Mouse (Mus musculus) C2C12 (cell line): ENCODE measurements at regions not wholly inside any gene's neighbourhood (a gene's known extent, or its start where the extent isn't known, plus 50 kb on each side); places are given as distances from the start of the nearest gene placed in this dataset.

Source experiments
- CEBPB ChIP-seq: IDR thresholded peaks from one replicate; pipeline ENCODE4 v1.6.1; 2011; ENCODE audit warnings: low read depth, mild to moderate bottlenecking, control low read depth, moderate library complexity
- CTCF ChIP-seq: IDR thresholded peaks from one replicate; pipeline ENCODE4 v1.5.1; 2011; ENCODE audit not compliant: control insufficient read depth, insufficient read depth, insufficient read length
- FOSL1 ChIP-seq: IDR thresholded peaks from one replicate; pipeline ENCODE4 v1.8.0; 2011; ENCODE audit warnings: mild to moderate bottlenecking, low read length; ENCODE audit not compliant: poor library complexity, insufficient read depth, severe bottlenecking
- MAX ChIP-seq: IDR thresholded peaks from one replicate; pipeline ENCODE4 v1.6.1; 2011; ENCODE audit warnings: mild to moderate bottlenecking, control low read depth
- MYOD1 ChIP-seq: IDR thresholded peaks from one replicate; pipeline ENCODE4 v1.6.1; 2011; ENCODE audit warnings: low read depth; ENCODE audit not compliant: control insufficient read depth, insufficient read length
- MYOG ChIP-seq: IDR thresholded peaks from one replicate; pipeline ENCODE4 v1.6.1; 2011; ENCODE audit not compliant: control insufficient read depth, insufficient read length; ENCODE audit errors: extremely low read depth
- USF1 ChIP-seq: IDR thresholded peaks from one replicate; pipeline ENCODE4 v1.6.1; 2011; ENCODE audit warnings: low read depth, mild to moderate bottlenecking, control low read depth, moderate library complexity

DNA sequence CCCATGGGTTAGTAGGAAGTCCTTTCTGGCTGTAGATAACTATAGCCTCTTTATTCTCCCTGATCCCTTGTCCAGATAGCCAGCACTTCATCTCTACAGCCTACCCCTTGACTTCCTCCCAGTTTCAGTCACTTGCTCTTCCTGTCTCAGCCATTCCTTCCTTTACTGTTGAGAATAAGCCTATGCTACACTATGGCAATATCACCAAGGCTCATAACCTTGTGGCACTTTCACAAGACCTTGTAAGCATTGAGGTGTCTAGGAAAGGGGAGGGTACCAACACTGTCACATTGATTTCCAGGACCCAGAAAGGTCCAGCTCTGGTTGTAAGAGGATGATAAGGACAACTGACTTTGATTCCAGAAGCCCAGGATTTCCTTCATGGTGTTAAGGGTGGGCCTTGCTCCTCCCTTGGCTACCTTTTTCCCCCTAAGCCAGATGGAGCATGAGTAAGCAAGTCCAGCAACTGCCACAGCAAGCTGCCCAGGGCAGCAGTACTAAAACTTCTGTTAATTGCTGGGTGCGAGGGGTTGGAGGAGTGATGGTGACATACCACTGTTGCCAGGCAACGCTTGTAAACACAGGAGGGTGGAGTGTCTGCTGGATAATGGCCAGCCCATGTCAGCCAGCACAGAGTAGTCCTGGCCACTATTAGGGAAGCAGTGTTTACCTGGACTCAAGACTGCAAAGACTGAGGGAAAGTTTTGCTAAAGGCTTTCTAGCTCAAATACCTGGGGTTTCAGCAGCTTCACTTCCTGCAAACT lies 75.7 kb downstream of the Ankrd16 start:
- no peak for TF ChIP-seq CTCF
- TF ChIP-seq MYOG: no peak
- TF ChIP-seq CEBPB: no peak
- TF ChIP-seq MAX: no peak
- TF ChIP-seq FOSL1: no peak
- TF ChIP-seq MYOD1: no peak
- no peak for TF ChIP-seq USF1
